Mouse (Mus musculus): ENCODE data around the gene Megf6. TPM values are rescaled to one million over a fixed set of nuclear protein-coding genes. Genes with fewer than 3 reads are reported as not detected.

The Megf6 gene
- total and polyA plus RNA-seq, 2 experiments from 2014 or later, result 12.9 to 79.8 TPM

- ATAC-seq (ENCODE audit: insufficient read depth, low read depth) (no peak), DNase-seq (ENCODE audit: low spot score) (no peak)
- 0 out of 2 replicates have a peak, but pooled peaks cover under 1% of the 10 kb centered on the region for H3K36me3 ChIP-seq (replicated peaks; ENCODE audit: control insufficient read depth, insufficient read depth, low read length)
- no peaks in the 10 kb centered on the region for H3K9me3 ChIP-seq (replicated peaks; ENCODE audit: control insufficient read depth, low read length)
- no peak overlapping the region for H3K9ac ChIP-seq (replicated peaks; ENCODE audit: low read depth, low read length)
- no peak overlapping the region for H3K4me3 ChIP-seq (ENCODE audit: low read depth, low read length)
- WGBS, result 46% methylated on average over 4 of the region's 4 CpGs
- no peak overlapping the region for H3K4me2 ChIP-seq (ENCODE audit: low read depth, low read length)
- no peaks in the 10 kb centered on the region for H3K27me3 ChIP-seq (ENCODE audit: control insufficient read depth, insufficient read depth, low read length)
- no peak overlapping the region for H3K27ac ChIP-seq (ENCODE audit: low read depth)
- no peaks in the 10 kb centered on the region for H3K4me1 ChIP-seq (ENCODE audit: control insufficient read depth, insufficient read depth)
- TF ChIP-seq EP300 (IDR thresholded peaks at IDR 0.05; ENCODE audit: low read depth) (no peak), CTCF (IDR thresholded peaks at IDR 0.05; ENCODE audit: low read depth) (no peak)
Measured at GRCm38 (mm10) chr4:154312935-154313621, 142.5 kb downstream of the Megf6 start.

GRCm38 (mm10) chr4:154313622-154313967 is 143.1 kb downstream of the Megf6 start:
- Histone ChIP-seq H3K9me3 (replicated peaks; ENCODE audit: control insufficient read depth, low read length) (no peaks in the 10 kb centered on the region), H3K4me1 (ENCODE audit: control insufficient read depth, insufficient read depth) (no peaks in the 10 kb centered on the region), H3K4me3 (ENCODE audit: low read depth, low read length) (no peak overlapping the region), H3K36me3 (replicated peaks; ENCODE audit: control insufficient read depth, insufficient read depth, low read length) (peaks cover 6% of the 10 kb centered on the region; the same call in 1 of the 2 replicates), H3K27me3 (ENCODE audit: control insufficient read depth, insufficient read depth, low read length) (no peaks in the 10 kb centered on the region), H3K9ac (replicated peaks; ENCODE audit: low read depth, low read length) (no peak overlapping the region), H3K27ac (ENCODE audit: low read depth) (no peak overlapping the region), H3K4me2 (ENCODE audit: low read depth, low read length) (no peak overlapping the region)
- ATAC-seq (ENCODE audit: insufficient read depth, low read depth) (no peak), DNase-seq (ENCODE audit: low spot score) (no peak)
- 63% methylated on average over 11 of the region's 11 CpGs for WGBS
- TF ChIP-seq CTCF (IDR thresholded peaks at IDR 0.05; ENCODE audit: low read depth), result no peak
- TF ChIP-seq EP300 (IDR thresholded peaks at IDR 0.05; ENCODE audit: low read depth), result no peak

Other genes with a start within 250 kb of the Megf6 start
- 27.1 and 47.0 TPM in 2 replicates for gene A430005L14Rik, start 213.5 kb upstream of the Megf6 start, total RNA-seq (2014; rRNA removed; ENCODE audit: low replicate concordance)
- gene A430005L14Rik, start 213.5 kb upstream of the Megf6 start, polyA plus RNA-seq (2015; fragmentation: Nextera tagmentation; extraction: Ambion mirVana), result 45.0 and 45.7 TPM in 2 replicates
- gene Dffb, start 195.6 kb upstream of the Megf6 start, total RNA-seq (2014; rRNA removed; ENCODE audit: low replicate concordance), result 3.0 and 10.2 TPM in 2 replicates
- 4.2 and 4.3 TPM in 2 replicates for gene Dffb, start 195.6 kb upstream of the Megf6 start, polyA plus RNA-seq (2015; fragmentation: Nextera tagmentation; extraction: Ambion mirVana)
- gene Cep104, start 195.5 kb upstream of the Megf6 start, total RNA-seq (2014; rRNA removed; ENCODE audit: low replicate concordance), result 9.2 and 13.4 TPM in 2 replicates
- 10.0 and 11.3 TPM in 2 replicates for gene Cep104, start 195.5 kb upstream of the Megf6 start, polyA plus RNA-seq (2015; fragmentation: Nextera tagmentation; extraction: Ambion mirVana)
- gene Lrrc47, start 159.0 kb upstream of the Megf6 start, total RNA-seq (2014; rRNA removed; ENCODE audit: low replicate concordance), result 13.4 and 18.0 TPM in 2 replicates
- gene Lrrc47, start 159.0 kb upstream of the Megf6 start, polyA plus RNA-seq (2015; fragmentation: Nextera tagmentation; extraction: Ambion mirVana), result 11.1 and 12.2 TPM in 2 replicates
- gene Smim1, start 144.5 kb upstream of the Megf6 start, total RNA-seq (2014; rRNA removed; ENCODE audit: low replicate concordance), result 15.9 and 26.5 TPM in 2 replicates
- 23.8 and 32.6 TPM in 2 replicates for gene Smim1, start 144.5 kb upstream of the Megf6 start, polyA plus RNA-seq (2015; fragmentation: Nextera tagmentation; extraction: Ambion mirVana)
- gene Ccdc27, start 128.1 kb upstream of the Megf6 start, total RNA-seq (2014; rRNA removed; ENCODE audit: low replicate concordance), result not detected in 2 replicates
- gene Ccdc27, start 128.1 kb upstream of the Megf6 start, polyA plus RNA-seq (2015; fragmentation: Nextera tagmentation; extraction: Ambion mirVana), result not detected in 2 replicates
- gene Trp73, start 30.5 kb upstream of the Megf6 start, total RNA-seq (2014; rRNA removed; ENCODE audit: low replicate concordance), result not detected in 2 replicates
- 0.08 TPM in 1 of 2 replicates, not detected in the other for gene Trp73, start 30.5 kb upstream of the Megf6 start, polyA plus RNA-seq (2015; fragmentation: Nextera tagmentation; extraction: Ambion mirVana)
- gene Wrap73, start 28.4 kb upstream of the Megf6 start, total RNA-seq (2014; rRNA removed; ENCODE audit: low replicate concordance), result 18.5 and 24.0 TPM in 2 replicates
- gene Wrap73, start 28.4 kb upstream of the Megf6 start, polyA plus RNA-seq (2015; fragmentation: Nextera tagmentation; extraction: Ambion mirVana), result 14.3 and 16.6 TPM in 2 replicates
- gene Tprgl, start 10.1 kb upstream of the Megf6 start, total RNA-seq (2014; rRNA removed; ENCODE audit: low replicate concordance), result 116 and 146 TPM in 2 replicates
- gene Tprgl, start 10.1 kb upstream of the Megf6 start, polyA plus RNA-seq (2015; fragmentation: Nextera tagmentation; extraction: Ambion mirVana), result 123 and 131 TPM in 2 replicates
- gene Arhgef16, start 130.9 kb downstream of the Megf6 start, total RNA-seq (2014; rRNA removed; ENCODE audit: low replicate concordance), result 2.6 and 3.5 TPM in 2 replicates
- 0.49 and 0.62 TPM in 2 replicates for gene Arhgef16, start 130.9 kb downstream of the Megf6 start, polyA plus RNA-seq (2015; fragmentation: Nextera tagmentation; extraction: Ambion mirVana)
- not detected in 2 replicates for gene B230104I21Rik, start 165.4 kb downstream of the Megf6 start, total RNA-seq (2014; rRNA removed; ENCODE audit: low replicate concordance)
- gene B230104I21Rik, start 165.4 kb downstream of the Megf6 start, polyA plus RNA-seq (2015; fragmentation: Nextera tagmentation; extraction: Ambion mirVana), result not detected in 2 replicates